Mouse (Mus musculus): ENCODE data around the gene Inhbc. TPM values are rescaled to one million over a fixed set of nuclear protein-coding genes. Genes with fewer than 3 reads are reported as not detected.
"Not testable (repeated sequence)": the region's sequence is repeated elsewhere in the genome, so short reads cannot be mapped to it uniquely, and the experiment has no call there.

The Inhbc gene
- polyA plus RNA-seq, 1 experiment from 2014 or later, result not detected

- WGBS, result 39% methylated on average over 23 of the region's 23 CpGs
- peak overlapping the region; percentile 84 for H3K9ac ChIP-seq
- H3K27me3 ChIP-seq, result no peaks in the 10 kb centered on the region
- H3K27ac ChIP-seq, result peak overlapping the region; percentile 64; the same call in 1 of the 2 replicates
- peaks cover 36% of the 10 kb centered on the region for H3K36me3 ChIP-seq
- no peaks in the 10 kb centered on the region for H3K9me3 ChIP-seq (replicated peaks)
- peak overlapping the region; percentile 80 for H3K4me2 ChIP-seq (replicated peaks)
- peak overlapping the region; percentile 75 for H3K4me3 ChIP-seq
- peaks cover 12% of the 10 kb centered on the region for H3K4me1 ChIP-seq
- peak; percentile 44 for ATAC-seq (ENCODE audit: low FRiP score)
These were observed 59.4 kb downstream of the Inhbc start for GRCm38 (mm10) chr10:127310523-127311475.

GRCm38 (mm10) chr10:127309167-127309566 lies 61.1 kb downstream of the Inhbc start:
- not testable (repeated sequence) for H3K9me3 ChIP-seq (replicated peaks); H3K4me2 ChIP-seq (replicated peaks); H3K9ac ChIP-seq; H3K27ac ChIP-seq; ATAC-seq (ENCODE audit: low FRiP score); H3K27me3 ChIP-seq; H3K4me3 ChIP-seq
- H3K4me1 ChIP-seq, result peaks cover 12% of the 10 kb centered on the region
- peaks cover 52% of the 10 kb centered on the region for H3K36me3 ChIP-seq
- 82% methylated on average over 3 of the region's 3 CpGs for WGBS

Other genes with a start within 250 kb of the Inhbc start
- gene Os9, start 249.3 kb downstream of the Inhbc start, polyA plus RNA-seq (2016; fragmentation: Nextera tagmentation; extraction: Ambion mirVana), result 118 TPM in 2 replicates
- gene B4galnt1, start 205.2 kb downstream of the Inhbc start, polyA plus RNA-seq (2016; fragmentation: Nextera tagmentation; extraction: Ambion mirVana), result 21.6 and 25.8 TPM in 2 replicates
- 1.2 and 2.2 TPM in 2 replicates for gene Slc26a10, start 189.8 kb downstream of the Inhbc start, polyA plus RNA-seq (2016; fragmentation: Nextera tagmentation; extraction: Ambion mirVana)
- gene Arhgef25, start 180.3 kb downstream of the Inhbc start, polyA plus RNA-seq (2016; fragmentation: Nextera tagmentation; extraction: Ambion mirVana), result 52.2 and 61.4 TPM in 2 replicates
- gene Dtx3, start 174.7 kb downstream of the Inhbc start, polyA plus RNA-seq (2016; fragmentation: Nextera tagmentation; extraction: Ambion mirVana), result 199 and 203 TPM in 2 replicates
- gene Pip4k2c, start 158.8 kb downstream of the Inhbc start, polyA plus RNA-seq (2016; fragmentation: Nextera tagmentation; extraction: Ambion mirVana), result 23.2 and 24.9 TPM in 2 replicates
- gene Kif5a, start 107.1 kb downstream of the Inhbc start, polyA plus RNA-seq (2016; fragmentation: Nextera tagmentation; extraction: Ambion mirVana), result 70.0 and 76.6 TPM in 2 replicates
- 234 and 240 TPM in 2 replicates for gene Dctn2, start 104.1 kb downstream of the Inhbc start, polyA plus RNA-seq (2016; fragmentation: Nextera tagmentation; extraction: Ambion mirVana)
- 17.9 and 19.8 TPM in 2 replicates for gene Mbd6, start 81.4 kb downstream of the Inhbc start, polyA plus RNA-seq (2016; fragmentation: Nextera tagmentation; extraction: Ambion mirVana)
- gene Mars, start 58.6 kb downstream of the Inhbc start, polyA plus RNA-seq (2016; fragmentation: Nextera tagmentation; extraction: Ambion mirVana), result 142 and 152 TPM in 2 replicates
- gene Arhgap9, start 48.5 kb downstream of the Inhbc start, polyA plus RNA-seq (2016; fragmentation: Nextera tagmentation; extraction: Ambion mirVana), result 2.0 and 2.2 TPM in 2 replicates
- gene Gli1, start 28.5 kb downstream of the Inhbc start, polyA plus RNA-seq (2016; fragmentation: Nextera tagmentation; extraction: Ambion mirVana), result 3.7 and 4.8 TPM in 2 replicates
- gene Inhbe, start 16.0 kb downstream of the Inhbc start, polyA plus RNA-seq (2016; fragmentation: Nextera tagmentation; extraction: Ambion mirVana), result 0.08 TPM in 1 of 2 replicates, not detected in the other
- gene R3hdm2, start 9.9 kb upstream of the Inhbc start, polyA plus RNA-seq (2016; fragmentation: Nextera tagmentation; extraction: Ambion mirVana), result 39.1 and 41.4 TPM in 2 replicates
- gene Stac3, start 131.3 kb upstream of the Inhbc start, polyA plus RNA-seq (2016; fragmentation: Nextera tagmentation; extraction: Ambion mirVana), result 2.2 and 4.8 TPM in 2 replicates
- 7.7 and 8.4 TPM in 2 replicates for gene Ndufa4l2, start 144.5 kb upstream of the Inhbc start, polyA plus RNA-seq (2016; fragmentation: Nextera tagmentation; extraction: Ambion mirVana)
- 67.1 and 67.5 TPM in 2 replicates for gene Shmt2, start 152.0 kb upstream of the Inhbc start, polyA plus RNA-seq (2016; fragmentation: Nextera tagmentation; extraction: Ambion mirVana)
- gene Nxph4, start 164.1 kb upstream of the Inhbc start, polyA plus RNA-seq (2016; fragmentation: Nextera tagmentation; extraction: Ambion mirVana), result 101 and 109 TPM in 2 replicates

All from hindbrain, embryonic 12.5 days (tissue).